Mouse (Mus musculus) C2C12 (cell line): Measurements from ENCODE around the gene Fem1b.
"Not testable (repeated sequence)": the region's sequence is repeated elsewhere in the genome, so short reads cannot be mapped to it uniquely, and the experiment has no call there.

Source experiments
- CEBPB ChIP-seq: IDR thresholded peaks from one replicate; pipeline ENCODE4 v1.6.1; 2011; ENCODE audit warnings: low read depth, mild to moderate bottlenecking, control low read depth, moderate library complexity
- CTCF ChIP-seq: IDR thresholded peaks from one replicate; pipeline ENCODE4 v1.5.1; 2011; ENCODE audit not compliant: control insufficient read depth, insufficient read depth, insufficient read length
- USF1 ChIP-seq: IDR thresholded peaks from one replicate; pipeline ENCODE4 v1.6.1; 2011; ENCODE audit warnings: low read depth, mild to moderate bottlenecking, control low read depth, moderate library complexity

- TF ChIP-seq CTCF, USF1, CEBPB: not testable (repeated sequence)
Measured at GRCm38 (mm10) chr9:62819910-62820309, 8.2 kb upstream of the Fem1b start.
